Mouse (Mus musculus): ENCODE results near the gene Nsmce4a. TPM values are rescaled to one million over a fixed set of nuclear protein-coding genes. Genes with fewer than 3 reads are reported as not detected.

The Nsmce4a gene
- total and polyA plus RNA-seq, 3 experiments: 67.6 to 208 (median 97.9) TPM

- Histone ChIP-seq H3K9me3 (replicated peaks; ENCODE audit: low read length) (peaks cover 12% of the 10 kb centered on the region), H3K79me2 (replicated peaks; ENCODE audit: control insufficient read depth, extremely low read depth, insufficient read depth, poor library complexity, severe bottlenecking) (peaks cover 34% of the 10 kb centered on the region), H3K27ac (ENCODE audit: insufficient read depth, low read depth) (peak overlapping the region; percentile 95), H3K36me3 (replicated peaks in 1 of 2; ENCODE audit: control insufficient read depth in 1 of 2, insufficient read depth in 1 of 2, low read length in 1 of 2) (peaks cover 18 to 34% of the 10 kb centered on the region in 2 experiments), H3K9ac (ENCODE audit: insufficient read depth, low read depth) (peak overlapping the region; percentile 90), H3K4me2 (ENCODE audit: insufficient read depth, low read depth, poor library complexity, severe bottlenecking) (peak overlapping the region; percentile 70), H3K27me3 (replicated peaks) (peaks cover 16% of the 10 kb centered on the region), H3K4me3 (replicated peaks in 1 of 3; ENCODE audit: low read depth in 2 of 3, low read length in 2 of 3, poor library complexity in 1 of 3) (peak overlapping the region; percentile 79 to 90 (median 84)), H3K4me1 (ENCODE audit: control insufficient read depth in 1 of 2, insufficient read depth in 2 of 2) (peaks cover 10 to 21% of the 10 kb centered on the region in 2 experiments; a peak in 3 of 4 replicates)
- peak; percentile 75; the same call in 1 of the 2 replicates for TF ChIP-seq ZMIZ1 (IDR thresholded peaks at IDR 0.05; ENCODE audit: low read depth, low read length)
- peak; percentile 72; the same call in 1 of the 2 replicates for TF ChIP-seq TCF12 (IDR thresholded peaks at IDR 0.05; ENCODE audit: low read depth, low read length)
- peak; percentile 88 for TF ChIP-seq IRF4 (IDR thresholded peaks at IDR 0.05; ENCODE audit: low read depth, low read length)
- TF ChIP-seq CHD2 (IDR thresholded peaks at IDR 0.05; ENCODE audit: low read length): no peak
- peak; percentile 35; the same call in 1 of the 2 replicates for TF ChIP-seq BHLHE40 (IDR thresholded peaks at IDR 0.05; ENCODE audit: low read depth, low read length)
- 0 out of 2 replicates have a peak, but pooled peaks have one; percentile 43 for TF ChIP-seq KAT2A (IDR thresholded peaks at IDR 0.05; ENCODE audit: insufficient replicate concordance, low read length)
- peak; percentile 89 for TF ChIP-seq NRF1 (IDR thresholded peaks at IDR 0.05; ENCODE audit: low read depth, low read length)
- TF ChIP-seq RCOR1 (conservative IDR thresholded peaks at IDR 0.05; ENCODE audit: low read depth, low read length): 0 out of 2 replicates have a peak, but pooled peaks have one; percentile 12
- TF ChIP-seq RAD21 (IDR thresholded peaks at IDR 0.05; ENCODE audit: low read depth, low read length): no peak
- TF ChIP-seq NELFE (IDR thresholded peaks at IDR 0.05; ENCODE audit: low read depth, low read length): peak; percentile 78; the same call in 1 of the 2 replicates
- no peak for TF ChIP-seq SMC3 (IDR thresholded peaks at IDR 0.05; ENCODE audit: low read depth, low read length)
- peak; percentile 74; the same call in 1 of the 2 replicates for TF ChIP-seq UBTF (IDR thresholded peaks at IDR 0.05; ENCODE audit: low read depth, low read length)
- TF ChIP-seq EP300 (IDR thresholded peaks at IDR 0.05; ENCODE audit: low read length): no peak
- peak; percentile 47 for TF ChIP-seq SIN3A (IDR thresholded peaks at IDR 0.05; ENCODE audit: low read length)
- no peak for TF ChIP-seq ZNF384 (IDR thresholded peaks at IDR 0.05; ENCODE audit: low read depth, low read length)
- peak; percentile 89 for TF ChIP-seq GABPA (IDR thresholded peaks at IDR 0.05; ENCODE audit: insufficient replicate concordance, low read depth, low read length)
- no peak; the same call in 1 of the 2 replicates for TF ChIP-seq MYC (IDR thresholded peaks at IDR 0.05; ENCODE audit: low read depth, low read length)
- TF ChIP-seq ETS1 (conservative IDR thresholded peaks at IDR 0.05; ENCODE audit: low read depth, low read length): no peak
- no peak for TF ChIP-seq JUND (conservative IDR thresholded peaks at IDR 0.05; ENCODE audit: low read depth, low read length)
- peak; percentile 67; the same call in 1 of the 2 replicates for TF ChIP-seq E2F4 (IDR thresholded peaks at IDR 0.05; ENCODE audit: insufficient replicate concordance, low read depth, low read length)
- TF ChIP-seq MEF2A (IDR thresholded peaks at IDR 0.05; ENCODE audit: borderline replicate concordance, low read depth, low read length): 0 out of 2 replicates have a peak, but pooled peaks have one; percentile 60
- TF ChIP-seq POLR2AphosphoS2 (IDR thresholded peaks at IDR 0.05; ENCODE audit: low read depth, low read length): no peak
- 0 out of 2 replicates have a peak, but pooled peaks have one; percentile 55 for TF ChIP-seq TBP (conservative IDR thresholded peaks at IDR 0.05; ENCODE audit: low read depth, low read length)
- 0 out of 2 replicates have a peak, but pooled peaks have one; percentile 37 for TF ChIP-seq MAZ (IDR thresholded peaks at IDR 0.05; ENCODE audit: low read depth, low read length)
- TF ChIP-seq JUN (IDR thresholded peaks at IDR 0.05; ENCODE audit: insufficient read depth, low read depth, low read length): no peak
- TF ChIP-seq POLR2A (IDR thresholded peaks at IDR 0.05; ENCODE audit: low read depth, low read length): peak; percentile 76
- peak; percentile 47; the same call in 1 of the 2 replicates for TF ChIP-seq ELF1 (IDR thresholded peaks at IDR 0.05; ENCODE audit: low read depth, low read length)
- peak; percentile 85 for TF ChIP-seq HCFC1 (IDR thresholded peaks at IDR 0.05; ENCODE audit: low read depth, low read length)
- peak; percentile 12 to 88; a peak in 2 of 4 replicates for TF ChIP-seq CTCF (conservative IDR thresholded peaks at IDR 0.05 in 1 of 2, IDR thresholded peaks at IDR 0.05 in 1 of 2; ENCODE audit: low read depth in 2 of 2, low read length in 2 of 2)
- no peak for TF ChIP-seq CHD1 (IDR thresholded peaks at IDR 0.05; ENCODE audit: low read depth, low read length)
- peak; percentile 87 for DNase-seq (ENCODE audit: extremely low read depth)
- in situ Hi-C loops (cut with MboI; ENCODE audit: low pct_ligation_motif_present, low pct_unique_long_range_greater_than_20kb, low sequenced_read_pairs): no loop called here
- dilution Hi-C loops (cut with MboI; ENCODE audit: extremely low pct_ligation_motif_present, extremely low pct_unique_long_range_greater_than_20kb, low sequenced_read_pairs): no loop called here
Measured at GRCm38 (mm10) chr7:130546791-130547484, 26.0 kb downstream of the Nsmce4a start.
